Mouse (Mus musculus): ENCODE data around the gene Fbxo9.

- TF ChIP-seq CTCF (IDR thresholded peaks at IDR 0.05; ENCODE audit: low read depth, low read length) (no peak), POLR2A (IDR thresholded peaks at IDR 0.05; ENCODE audit: insufficient read depth, low read length) (no peak), EP300 (IDR thresholded peaks at IDR 0.05; ENCODE audit: insufficient read depth, low read depth, low read length) (no peak)
Measured at GRCm38 (mm10) chr9:78122939-78123712, 14.3 kb upstream of the Fbxo9 start.
